Mouse (Mus musculus): ENCODE data around the gene Myo1d. TPM values are rescaled to one million over a fixed set of nuclear protein-coding genes. Genes with fewer than 3 reads are reported as not detected.

The Myo1d gene
- total RNA-seq (2021) = 10 to 100 TPM; 41.4 to 97.0 TPM
- long read RNA-seq, experiment 1, full-length matches to known transcripts = 3 of 11 reads
- long read RNA-seq, experiment 1, partial matches to known transcripts = 6 of 11 reads
- long read RNA-seq, experiment 1, other reads (novel, unspliced or antisense) = 2 of 11 reads
- long read RNA-seq, experiment 2, partial matches to known transcripts = 6 of 27 reads
- long read RNA-seq, experiment 2, other reads (novel, unspliced or antisense) = 20 of 27 reads

GRCm38 (mm10) chr11:80779527-80780344 is at the start of gene Myo1d:
Gene Myo1d, minus strand, starts transcription at chr11:80780025.
- peak; percentile 93 to 96 for DNase-seq (ENCODE audit: low spot score in 2 of 2)

DNA sequence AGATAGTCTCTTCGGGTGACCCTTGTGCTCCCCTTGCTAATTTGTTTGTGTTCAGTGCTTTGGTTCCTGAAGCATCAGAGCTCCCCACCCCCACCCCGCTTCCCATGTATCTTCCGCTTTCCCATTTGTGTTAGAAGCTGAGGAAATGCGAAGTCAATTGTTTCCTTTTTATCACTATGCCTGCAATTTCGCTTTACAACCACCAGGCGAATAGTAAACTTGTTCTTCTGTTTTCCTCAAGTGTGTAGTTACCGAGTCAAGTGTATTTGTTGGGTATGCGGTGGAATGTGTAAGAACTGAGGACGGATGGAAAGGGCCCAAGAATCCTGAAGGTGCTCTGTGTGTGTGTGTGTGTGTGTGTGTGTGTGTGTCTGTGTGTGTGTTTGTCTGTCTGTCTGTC is 42.0 kb upstream of the Myo1d start:
- DNase-seq (ENCODE audit: low spot score in 2 of 2) = no peak

DNA sequence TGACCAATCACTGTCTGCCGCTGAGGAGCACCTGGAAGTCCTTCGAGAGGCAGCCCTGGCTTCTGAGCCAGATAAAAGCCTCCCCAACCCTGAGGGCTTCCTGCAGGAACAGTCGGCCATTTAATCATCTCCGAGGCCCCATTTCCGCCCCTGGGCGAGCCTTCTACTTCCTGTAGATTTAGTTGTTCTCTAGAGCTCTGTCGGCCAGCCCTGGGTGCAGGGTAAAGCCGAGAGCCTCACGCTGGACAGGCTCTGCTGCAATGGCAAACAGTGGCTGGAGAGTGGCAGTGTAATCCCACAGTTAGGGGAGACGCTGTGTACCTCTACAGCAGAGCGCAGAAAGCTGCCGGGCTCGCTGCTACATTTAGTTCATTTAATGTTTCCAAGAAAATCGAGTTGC is 41.5 kb upstream of the Myo1d start:
- DNase-seq (ENCODE audit: low spot score in 2 of 2) = no peak

GRCm38 (mm10) chr11:80820085-80820484 is 40.3 kb upstream of the Myo1d start:
- DNase-seq (ENCODE audit: low spot score in 2 of 2) = no peak

GRCm38 (mm10) chr11:80818060-80818697 is 38.4 kb upstream of the Myo1d start:
- DNase-seq (ENCODE audit: low spot score in 2 of 2) = peak; percentile 66 to 71

DNA sequence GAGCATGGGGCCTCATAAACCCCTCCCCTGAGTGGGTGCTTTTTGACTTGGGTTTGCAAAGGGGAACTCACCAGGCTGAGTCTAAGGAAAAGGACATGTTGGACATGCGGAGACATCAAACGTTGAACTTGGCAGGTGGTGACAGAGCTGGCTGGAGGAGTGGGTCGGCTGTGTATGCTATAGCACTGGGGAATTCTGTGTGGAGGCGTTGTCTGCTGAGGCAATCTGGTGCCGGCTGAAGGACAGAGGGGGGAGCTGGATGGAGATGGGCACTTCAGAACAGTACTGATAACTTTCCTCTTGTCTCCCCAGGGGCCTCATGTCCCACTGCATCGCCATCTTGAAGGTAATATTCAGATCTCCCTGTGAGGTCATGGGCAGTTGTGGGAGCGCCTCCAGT is 35.5 kb upstream of the Myo1d start:
- DNase-seq (ENCODE audit: low spot score in 2 of 2) = no peak

- no peak for DNase-seq (ENCODE audit: low spot score in 2 of 2)
Measured at GRCm38 (mm10) chr11:80811156-80811555, 31.3 kb upstream of the Myo1d start.

DNA sequence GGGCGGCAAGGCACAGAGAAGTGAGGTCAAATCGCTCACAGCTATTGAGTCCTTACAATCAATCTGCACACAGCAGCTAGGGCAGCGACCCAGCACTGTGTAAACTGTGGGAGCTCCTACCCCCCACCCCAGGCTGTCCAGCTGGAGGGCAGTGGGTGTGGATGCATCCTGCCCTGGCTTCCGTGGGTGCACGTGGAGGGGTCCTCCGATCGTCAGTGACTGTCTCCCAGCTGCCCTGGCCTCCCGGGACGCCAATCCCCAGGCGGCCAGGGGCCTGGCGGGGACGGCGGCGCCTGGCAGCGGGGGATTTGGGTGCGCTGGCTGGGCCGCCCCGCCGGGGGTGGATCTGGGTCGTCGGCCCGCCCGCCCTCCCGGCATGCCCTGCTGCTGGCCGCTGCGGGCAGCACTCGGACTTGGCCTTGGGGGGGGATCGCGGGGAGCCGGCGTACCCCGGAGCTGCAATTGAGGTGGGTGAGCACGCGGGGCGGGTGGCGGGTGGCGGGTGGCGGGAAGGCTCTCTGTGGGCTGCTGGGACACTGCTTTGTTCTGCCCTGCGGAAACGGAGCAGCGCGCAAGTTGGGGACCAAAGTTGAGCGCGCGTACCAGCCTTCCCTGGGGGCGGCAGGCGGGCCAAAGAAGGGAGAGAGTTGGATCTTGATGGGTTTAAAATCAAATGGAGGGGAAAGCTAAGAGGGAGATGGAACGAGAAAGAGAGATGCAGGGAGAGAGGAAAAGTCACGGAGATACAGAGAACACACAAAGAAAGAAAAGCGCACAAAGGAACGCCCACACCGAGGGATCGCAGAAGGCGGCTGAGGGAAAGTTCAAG is 30.4 kb upstream of the Myo1d start, which contains the start of gene Tmem98:
Tmem98 (plus strand) TSS at position 183 of the 829 bp plus-strand sequence.
- DNase-seq (ENCODE audit: low spot score in 2 of 2) = peak; percentile 46 to 52

DNA sequence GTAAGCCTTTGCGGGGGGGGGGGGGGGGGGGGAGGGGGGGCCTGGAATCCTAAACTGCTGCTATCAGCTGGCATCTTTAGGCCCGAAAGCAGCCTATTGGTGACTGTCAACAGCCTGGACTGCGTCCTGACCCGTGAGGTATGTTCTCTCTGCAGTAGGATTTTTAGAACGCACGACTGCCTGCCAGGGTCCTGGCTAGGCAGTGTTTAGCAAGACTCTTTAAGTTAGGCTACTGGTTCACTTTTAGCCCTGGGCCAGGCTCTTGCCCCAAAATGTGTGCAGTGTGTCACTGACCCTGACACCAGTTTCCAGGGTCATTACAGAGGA is 29.8 kb upstream of the Myo1d start:
- no peak for DNase-seq (ENCODE audit: low spot score in 2 of 2)

GRCm38 (mm10) chr11:80808551-80809070 is 28.8 kb upstream of the Myo1d start:
- no peak for DNase-seq (ENCODE audit: low spot score in 2 of 2)

DNA sequence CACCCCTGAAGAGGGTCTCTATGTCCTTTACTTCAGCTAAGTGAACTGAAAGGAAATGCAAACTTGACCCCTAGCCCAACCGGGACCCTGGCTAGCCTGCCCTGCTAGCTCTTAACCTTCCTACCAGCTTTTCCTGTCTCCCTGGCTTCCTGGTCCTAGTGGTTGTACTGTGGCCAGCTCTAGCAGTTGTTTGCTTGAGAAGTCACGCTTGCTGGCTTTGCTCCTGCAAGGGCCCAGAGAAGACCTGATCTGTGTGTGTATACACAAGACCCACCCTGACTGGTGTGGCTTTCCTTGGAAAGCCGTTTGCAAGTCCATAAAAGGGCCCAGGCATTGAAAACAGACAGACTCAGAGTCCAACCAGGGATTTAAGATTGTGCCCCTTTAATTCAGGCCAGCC is 22.9 kb upstream of the Myo1d start:
- DNase-seq (ENCODE audit: low spot score in 2 of 2) = no peak

GRCm38 (mm10) chr11:80799979-80800378 is 20.2 kb upstream of the Myo1d start:
- no peak for DNase-seq (ENCODE audit: low spot score in 2 of 2)

GRCm38 (mm10) chr11:80795431-80795830 is 15.6 kb upstream of the Myo1d start:
- DNase-seq (ENCODE audit: low spot score in 2 of 2) = no peak

DNA sequence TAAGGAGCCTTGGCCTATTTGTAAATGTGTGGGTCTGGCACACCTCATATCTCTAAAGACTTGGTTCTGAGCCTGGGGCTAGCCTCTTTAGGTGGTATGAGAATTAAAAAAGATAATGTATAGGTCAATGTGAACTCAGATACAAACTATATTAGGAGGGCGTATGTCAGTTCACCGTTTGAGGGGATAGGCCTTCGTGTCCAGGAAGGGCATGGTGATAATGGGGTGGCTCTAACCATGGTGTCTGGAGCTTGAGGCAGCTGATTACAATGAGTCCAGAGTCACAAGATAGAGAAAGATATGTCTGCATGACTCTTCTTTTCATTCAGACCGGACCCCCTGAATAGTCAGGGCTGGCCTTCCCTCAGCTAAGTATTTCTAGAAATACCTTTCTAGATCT is 14.5 kb upstream of the Myo1d start:
- DNase-seq (ENCODE audit: low spot score in 2 of 2) = no peak

GRCm38 (mm10) chr11:80793386-80793785 is 13.6 kb upstream of the Myo1d start:
- no peak for DNase-seq (ENCODE audit: low spot score in 2 of 2)

GRCm38 (mm10) chr11:80791677-80792432 is 12.0 kb upstream of the Myo1d start:
- no peak for DNase-seq (ENCODE audit: low spot score in 2 of 2)

GRCm38 (mm10) chr11:80790413-80790812 is 10.6 kb upstream of the Myo1d start:
- DNase-seq (ENCODE audit: low spot score in 2 of 2) = no peak

GRCm38 (mm10) chr11:80789647-80790240 is 9.9 kb upstream of the Myo1d start:
- DNase-seq (ENCODE audit: low spot score in 2 of 2) = no peak

- no peak for DNase-seq (ENCODE audit: low spot score in 2 of 2)
Measured at GRCm38 (mm10) chr11:80785672-80786071, 5.8 kb upstream of the Myo1d start.

DNA sequence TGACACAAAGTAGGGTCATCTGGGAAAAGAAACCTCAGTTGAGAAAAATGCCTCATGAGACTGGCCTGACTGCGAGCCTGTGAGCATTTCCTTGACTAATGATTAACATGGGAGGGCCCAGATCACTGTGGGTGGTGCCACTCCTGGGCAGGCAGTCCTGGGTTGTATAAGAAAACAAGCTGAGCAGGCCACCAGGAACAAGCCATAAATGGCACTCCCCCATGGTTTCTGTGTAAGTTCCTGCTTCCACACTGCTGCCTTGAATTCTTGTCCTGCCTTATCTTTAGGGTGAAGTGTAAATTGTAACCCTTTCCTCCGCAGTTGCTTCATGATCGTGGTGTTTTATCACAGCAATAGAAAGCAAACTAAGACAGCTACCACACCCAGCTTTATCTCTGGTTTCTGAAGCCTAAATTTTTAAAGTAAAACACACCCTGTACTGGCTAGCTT is 4.5 kb upstream of the Myo1d start:
- no peak for DNase-seq (ENCODE audit: low spot score in 2 of 2)

Measured in adrenal gland, adult 18-20 months (tissue).